Mouse (Mus musculus) CH12F3 (cell line): Measurements from ENCODE around the gene Dkc1.
"Not testable (repeated sequence)": the region's sequence is repeated elsewhere in the genome, so short reads cannot be mapped to it uniquely, and the experiment has no call there.

Experiments
- in situ Hi-C: fragments of 300-500 bp; cut with MboI; formaldehyde crosslinking; loops from 2 replicates; pipeline ENCODE4 v1.14.3; 2020; ENCODE audit warnings: low sequenced_read_pairs

The Dkc1 gene

DNA sequence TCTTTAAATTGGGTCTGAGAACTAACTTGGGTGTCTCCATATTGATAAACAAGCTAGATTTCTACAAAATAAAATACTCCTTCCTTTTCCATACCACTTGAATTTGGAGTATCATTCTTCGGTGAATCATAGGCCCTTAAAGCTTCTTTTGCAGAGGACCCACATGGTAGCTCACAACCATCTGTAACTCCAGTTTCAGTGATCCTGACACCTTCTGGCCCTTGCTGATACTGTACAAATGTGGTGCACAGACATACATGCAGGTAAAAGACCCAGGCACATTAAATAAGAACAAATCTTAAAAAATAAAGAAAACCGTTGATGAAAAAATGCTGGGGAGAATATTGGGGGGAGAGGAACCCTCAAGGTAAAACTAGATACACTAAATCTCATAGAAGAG is 42.5 kb downstream of the Dkc1 start:
- in situ Hi-C loops: no loop called here

DNA sequence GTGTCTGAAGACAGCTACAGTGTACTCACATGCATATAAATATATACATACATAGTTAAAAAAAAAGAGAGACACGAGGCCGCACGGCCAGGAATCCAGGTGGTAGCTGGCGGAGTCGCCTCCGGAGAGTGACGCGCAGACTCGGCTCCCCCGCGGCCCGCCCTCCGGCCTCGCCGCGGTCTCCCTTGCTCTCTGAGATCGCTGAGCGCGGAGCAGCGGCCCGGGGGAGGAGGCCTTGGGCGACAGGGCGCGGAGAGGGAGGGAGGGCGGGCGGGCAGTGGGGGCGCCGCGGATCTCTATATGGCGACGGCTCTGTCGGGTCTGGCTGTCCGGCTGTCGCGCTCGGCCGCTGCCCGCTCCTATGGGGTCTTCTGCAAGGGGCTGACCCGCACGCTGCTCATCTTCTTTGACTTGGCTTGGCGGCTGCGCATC is 47.5 kb downstream of the Dkc1 start:
- in situ Hi-C loops: not testable (repeated sequence)

GRCm38 (mm10) chrX:75148414-75148813 is 52.8 kb downstream of the Dkc1 start:
- in situ Hi-C loops: no loop called here

- in situ Hi-C loops: no loop called here
Observed at GRCm38 (mm10) chrX:75150304-75150703, 54.6 kb downstream of the Dkc1 start.

- in situ Hi-C loops: no loop called here
Observed at GRCm38 (mm10) chrX:75152249-75152648, 56.6 kb downstream of the Dkc1 start.

GRCm38 (mm10) chrX:75155576-75156243 is 60.1 kb downstream of the Dkc1 start:
- in situ Hi-C loops: no loop called here
